Mouse (Mus musculus): ENCODE data around the gene Zfp46. TPM values are rescaled to one million over a fixed set of nuclear protein-coding genes. Genes with fewer than 3 reads are reported as not detected.

Zfp46 gene
- 15.4 and 16.7 TPM in 2 replicates for polyA plus RNA-seq (2015; fragmentation: Nextera tagmentation; extraction: Ambion mirVana)

DNA sequence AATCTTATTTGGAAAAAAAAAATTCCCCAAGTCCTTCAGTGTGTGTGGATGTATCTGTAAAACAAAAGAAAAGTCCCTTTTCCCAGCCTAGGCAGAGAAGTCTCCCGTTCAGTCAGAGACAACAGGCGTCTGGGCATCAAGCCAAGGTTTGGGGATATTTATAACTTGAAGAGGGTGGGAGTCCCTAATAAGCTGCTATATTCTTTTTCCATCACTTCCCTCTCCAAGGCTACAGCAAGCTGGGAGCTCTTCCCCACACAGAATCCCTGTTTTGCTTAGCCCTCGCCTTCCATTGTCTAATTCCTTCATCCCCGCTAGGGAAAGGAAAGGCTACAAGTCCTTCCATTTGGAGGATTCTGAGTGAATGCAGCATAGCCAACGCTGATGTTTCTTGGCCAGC is at the start of gene Zfp46:
Zfp46 (plus strand) TSS at position 229 of the 400 bp plus-strand sequence.

DNA sequence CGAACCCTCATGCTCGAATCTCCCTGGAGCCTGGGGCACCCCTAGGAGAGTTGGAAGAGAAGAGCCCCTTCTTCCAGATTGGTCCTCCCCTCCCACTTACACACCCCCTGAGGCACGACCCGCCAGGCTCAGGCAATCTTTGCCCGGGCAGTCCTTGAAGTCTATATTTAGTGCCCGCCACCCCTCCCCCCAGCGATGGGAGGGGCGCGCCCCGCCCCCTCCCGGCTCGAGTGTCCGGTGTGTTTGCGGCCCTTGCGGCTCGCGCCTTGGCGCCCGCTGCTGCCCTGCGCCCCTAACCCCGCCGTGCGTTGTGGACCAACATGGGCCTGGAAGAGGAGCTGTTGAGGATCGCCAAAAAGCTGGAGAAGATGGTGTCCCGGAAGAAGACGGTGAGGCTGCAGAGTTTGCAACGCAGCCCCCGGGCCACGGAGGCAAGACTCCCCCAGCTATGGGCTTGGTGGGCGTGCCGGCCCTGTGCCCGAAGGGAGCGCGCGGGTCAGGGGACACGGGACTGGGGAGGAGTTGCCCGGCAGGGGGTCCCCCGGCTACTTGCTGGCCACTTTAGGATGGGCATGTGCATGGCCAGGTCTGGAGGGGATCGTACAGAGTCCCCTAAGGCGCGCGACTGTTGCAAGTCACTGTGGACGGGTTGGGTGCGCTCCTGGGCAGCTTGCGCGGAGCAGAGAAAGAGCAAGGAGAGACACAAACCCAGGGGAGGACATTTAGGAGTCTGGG is 36.6 kb upstream of the Zfp46 start, which contains the start of gene Tcea3:
Tcea3 (plus strand) TSS at position 1 of the 735 bp plus-strand sequence.

DNA sequence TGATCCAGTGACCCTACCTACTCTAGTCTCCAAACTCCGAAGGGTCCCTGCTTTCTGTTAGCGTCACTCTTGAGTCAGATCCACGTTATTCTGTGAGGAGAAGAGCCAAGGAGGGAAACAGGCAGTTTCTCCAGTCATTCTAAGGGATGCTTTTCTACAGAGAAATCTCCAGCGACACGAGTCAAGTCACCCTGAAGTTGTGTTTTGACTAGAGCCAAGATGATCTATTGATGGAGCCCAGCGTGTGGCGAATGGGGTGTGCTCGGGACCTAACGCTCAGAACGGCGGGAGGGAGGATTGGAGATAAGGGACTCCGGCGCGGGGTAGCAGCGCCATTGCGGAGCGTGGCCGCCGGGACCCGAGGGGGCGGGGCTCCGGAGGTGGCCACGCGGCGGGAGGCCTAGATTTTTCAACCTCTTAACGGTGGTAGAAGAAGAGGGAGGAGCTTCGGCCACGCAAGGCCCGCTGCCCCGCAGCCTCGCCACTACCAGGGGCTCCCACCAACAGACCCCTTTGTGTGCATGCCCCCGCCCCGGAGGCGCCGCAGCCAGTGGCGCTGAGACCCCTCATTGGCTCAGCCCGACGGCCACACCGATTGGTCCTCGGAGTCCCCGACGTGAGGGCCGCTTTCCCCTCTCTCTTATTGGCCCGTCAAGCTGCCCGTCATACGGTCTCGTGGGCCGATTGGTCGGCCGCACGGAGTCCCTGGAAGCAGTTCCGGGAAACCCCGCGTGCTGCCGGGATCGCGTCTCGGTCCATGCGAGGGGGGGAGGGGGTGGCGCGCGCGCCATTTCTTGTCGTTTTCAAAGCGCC is 26.0 kb downstream of the Zfp46 start, which contains the start of gene Hnrnpr:
Hnrnpr (plus strand) TSS at position 714 of the 813 bp plus-strand sequence.

Other genes with a start within 250 kb of the Zfp46 start
- 244 and 267 TPM in 2 replicates for gene Rpl11, start 231.3 kb upstream of the Zfp46 start, polyA plus RNA-seq (2015; fragmentation: Nextera tagmentation; extraction: Ambion mirVana)
- gene Id3, start 141.2 kb upstream of the Zfp46 start, polyA plus RNA-seq (2015; fragmentation: Nextera tagmentation; extraction: Ambion mirVana), result 92.2 and 102 TPM in 2 replicates
- 10.0 and 12.8 TPM in 2 replicates for gene E2f2, start 112.3 kb upstream of the Zfp46 start, polyA plus RNA-seq (2015; fragmentation: Nextera tagmentation; extraction: Ambion mirVana)
- 5.5 and 5.8 TPM in 2 replicates for gene Asap3, start 78.3 kb upstream of the Zfp46 start, polyA plus RNA-seq (2015; fragmentation: Nextera tagmentation; extraction: Ambion mirVana)
- gene Tcea3, start 37.0 kb upstream of the Zfp46 start, polyA plus RNA-seq (2015; fragmentation: Nextera tagmentation; extraction: Ambion mirVana), result 127 and 138 TPM in 2 replicates
- 58.3 and 61.0 TPM in 2 replicates for gene Hnrnpr, start 26.3 kb downstream of the Zfp46 start, polyA plus RNA-seq (2015; fragmentation: Nextera tagmentation; extraction: Ambion mirVana)
- gene Htr1d, start 138.8 kb downstream of the Zfp46 start, polyA plus RNA-seq (2015; fragmentation: Nextera tagmentation; extraction: Ambion mirVana), result not detected in 2 replicates
- gene 6030445D17Rik, start 177.6 kb downstream of the Zfp46 start, polyA plus RNA-seq (2015; fragmentation: Nextera tagmentation; extraction: Ambion mirVana), result 0.51 and 0.67 TPM in 2 replicates
- 40.7 and 43.6 TPM in 2 replicates for gene Luzp1, start 185.1 kb downstream of the Zfp46 start, polyA plus RNA-seq (2015; fragmentation: Nextera tagmentation; extraction: Ambion mirVana)